Mouse (Mus musculus) midbrain, embryonic 15.5 days (tissue): ENCODE results near the gene Usp16. TPM values are rescaled to one million over a fixed set of nuclear protein-coding genes. Genes with fewer than 3 reads are reported as not detected.
A peak's percentile ranks its signal among the peaks of the same experiment; 100 is the strongest.

Experiments
- ATAC-seq: fragments of 200-750 bp; cut with Nextera tagmentation; replicated peaks from 2 replicates; pipeline ENCODE4 v1.8.0; 2017; ENCODE audit warnings: moderate TSS enrichment
- H3K27ac ChIP-seq: fragments of 300-500 bp; sonication (generic); 2 replicates; pipeline ENCODE4 v1.5.1; 2015; ENCODE audit warnings: mild to moderate bottlenecking, inconsistent platforms
- H3K27me3 ChIP-seq: fragments of 300-500 bp; sonication (generic); replicated peaks from 2 replicates; pipeline ENCODE4 v1.6.1; 2015; ENCODE audit warnings: inconsistent platforms
- H3K36me3 ChIP-seq: fragments of 300-500 bp; sonication (generic); replicated peaks from 2 replicates; pipeline ENCODE4 v1.6.1; 2015; ENCODE audit warnings: inconsistent platforms
- H3K4me1 ChIP-seq: fragments of 300-500 bp; sonication (generic); 2 replicates; pipeline ENCODE4 v1.6.1; 2015; ENCODE audit warnings: inconsistent platforms
- H3K4me2 ChIP-seq: fragments of 300-500 bp; sonication (generic); 2 replicates; pipeline ENCODE4 v1.6.1; 2015; ENCODE audit warnings: inconsistent platforms, mild to moderate bottlenecking, moderate library complexity
- H3K4me3 ChIP-seq: fragments of 300-500 bp; sonication (generic); 2 replicates; pipeline ENCODE4 v1.5.1; 2015; ENCODE audit warnings: mild to moderate bottlenecking, inconsistent platforms
- H3K9ac ChIP-seq: fragments of 300-500 bp; sonication (generic); 2 replicates; pipeline ENCODE4 v1.6.1; 2015; ENCODE audit warnings: mild to moderate bottlenecking, inconsistent platforms
- H3K9me3 ChIP-seq: fragments of 300-500 bp; sonication (generic); 2 replicates; pipeline ENCODE4 v1.6.1; 2016; ENCODE audit warnings: inconsistent platforms
- WGBS: fragments of 180-500 bp; shearing (Covaris S2); methylation state at CpG from one replicate; pipeline ENCODE4 v1.1.7; 2015; ENCODE audit warnings: mixed read lengths; 5-methylcytosine and 5-hydroxymethylcytosine counted together
- polyA plus RNA-seq: library from polyadenylated mRNA; unstranded; fragments of >200 nt; fragmentation: Nextera tagmentation; extraction: Ambion mirVana; gene quantifications from 2 replicates; pipeline ENCODE4 v1.2.1, GENCODE M21; 2015

Usp16 gene
- polyA plus RNA-seq = 49.5 and 49.8 TPM in 2 replicates

GRCm38 (mm10) chr16:87454419-87455179 is at the start of gene Usp16:
Gene Usp16 (plus strand): TSS chr16:87454703.
- ATAC-seq = peak; percentile 99
- H3K27me3 ChIP-seq = no peaks in the 10 kb centered on the region
- H3K9ac ChIP-seq = peak within 1 kb of the TSS; percentile 70
- 8% methylated on average over 44 of the region's 45 CpGs for WGBS
- H3K4me2 ChIP-seq = peak within 1 kb of the TSS; percentile 61
- H3K27ac ChIP-seq = peak within 1 kb of the TSS; percentile 76
- no peaks in the 10 kb centered on the region for H3K9me3 ChIP-seq
- H3K4me1 ChIP-seq = peaks cover 20% of the 10 kb centered on the region
- H3K4me3 ChIP-seq = peak within 1 kb of the TSS; percentile 64
- no peaks in the 10 kb centered on the region for H3K36me3 ChIP-seq

- H3K9ac ChIP-seq = no peak overlapping the region
- H3K4me1 ChIP-seq = no peaks in the 10 kb centered on the region
- no peak overlapping the region for H3K27ac ChIP-seq
- peaks cover 71% of the 10 kb centered on the region for H3K36me3 ChIP-seq
- H3K4me2 ChIP-seq = no peak overlapping the region
- 74% methylated on average over 3 of the region's 3 CpGs for WGBS
- ATAC-seq = no peak
- H3K4me3 ChIP-seq = no peak overlapping the region
- H3K27me3 ChIP-seq = no peaks in the 10 kb centered on the region
- no peaks in the 10 kb centered on the region for H3K9me3 ChIP-seq
These were observed 49.5 kb upstream of the Usp16 start for GRCm38 (mm10) chr16:87405001-87405400.

GRCm38 (mm10) chr16:87420662-87421061 is 33.8 kb upstream of the Usp16 start:
- no peak for ATAC-seq
- 96% methylated on average over 8 of the region's 8 CpGs for WGBS
- Histone ChIP-seq H3K4me2 (no peak overlapping the region), H3K4me1 (no peaks in the 10 kb centered on the region), H3K36me3 (peaks cover 89% of the 10 kb centered on the region), H3K27ac (no peak overlapping the region), H3K27me3 (no peaks in the 10 kb centered on the region), H3K9ac (no peak overlapping the region), H3K4me3 (no peak overlapping the region), H3K9me3 (peaks cover 4% of the 10 kb centered on the region; the same call in 1 of the 2 replicates)

- ATAC-seq = no peak
- Histone ChIP-seq H3K4me2 (no peak overlapping the region), H3K9ac (no peak overlapping the region), H3K9me3 (no peaks in the 10 kb centered on the region), H3K4me3 (no peak overlapping the region), H3K27ac (no peak overlapping the region), H3K27me3 (no peaks in the 10 kb centered on the region), H3K4me1 (peaks cover 14% of the 10 kb centered on the region), H3K36me3 (peaks cover 36% of the 10 kb centered on the region)
- 97% methylated on average over 8 of the region's 8 CpGs for WGBS
These were observed 27.0 kb upstream of the Usp16 start for GRCm38 (mm10) chr16:87427516-87427915.

- Histone ChIP-seq H3K27me3 (no peaks in the 10 kb centered on the region), H3K27ac (peak within 1 kb of the TSS; percentile 76), H3K9me3 (no peaks in the 10 kb centered on the region), H3K4me3 (peak within 1 kb of the TSS; percentile 98), H3K36me3 (no peaks in the 10 kb centered on the region), H3K9ac (peak within 1 kb of the TSS; percentile 82), H3K4me1 (peaks cover 14% of the 10 kb centered on the region), H3K4me2 (peak within 1 kb of the TSS; percentile 84)
- under 1% methylated on average over 56 of the region's 56 CpGs for WGBS
- ATAC-seq = peak; percentile 100
These were observed 22.3 kb upstream of the Usp16 start, which contains the start of gene Ltn1 for GRCm38 (mm10) chr16:87432033-87432814. Gene Ltn1 (minus strand): TSS chr16:87432612.

- H3K4me1 ChIP-seq = peaks cover 14% of the 10 kb centered on the region
These were observed 20.2 kb upstream of the Usp16 start for GRCm38 (mm10) chr16:87434266-87434665.

GRCm38 (mm10) chr16:87434946-87435345 is 19.6 kb upstream of the Usp16 start:
- 81% methylated on average over 6 of the region's 6 CpGs for WGBS
- ATAC-seq = no peak
- H3K9me3 ChIP-seq = no peaks in the 10 kb centered on the region

More at GRCm38 (mm10) chr16:87434266-87434665, 20.2 kb upstream of the Usp16 start:
- H3K4me2 ChIP-seq = no peak overlapping the region
- no peak for ATAC-seq
- H3K9ac ChIP-seq = no peak overlapping the region
- H3K4me3 ChIP-seq = no peak overlapping the region
- no peaks in the 10 kb centered on the region for H3K9me3 ChIP-seq
- WGBS = 95% methylated on average over 7 of the region's 7 CpGs
- no peaks in the 10 kb centered on the region for H3K27me3 ChIP-seq
- H3K36me3 ChIP-seq = no peaks in the 10 kb centered on the region
- H3K27ac ChIP-seq = no peak overlapping the region

GRCm38 (mm10) chr16:87435411-87436205 is 18.9 kb upstream of the Usp16 start:
- no peak overlapping the region for H3K4me2 ChIP-seq
- 89% methylated on average over 13 of the region's 13 CpGs for WGBS
- H3K27ac ChIP-seq = no peak overlapping the region
- peaks cover 17% of the 10 kb centered on the region for H3K4me1 ChIP-seq
- H3K36me3 ChIP-seq = no peaks in the 10 kb centered on the region
- no peak overlapping the region for H3K4me3 ChIP-seq
- H3K9ac ChIP-seq = no peak overlapping the region
- ATAC-seq = no peak
- H3K27me3 ChIP-seq = no peaks in the 10 kb centered on the region
- H3K9me3 ChIP-seq = no peaks in the 10 kb centered on the region

More at GRCm38 (mm10) chr16:87434946-87435345, 19.6 kb upstream of the Usp16 start:
- no peaks in the 10 kb centered on the region for H3K36me3 ChIP-seq
- no peaks in the 10 kb centered on the region for H3K27me3 ChIP-seq
- H3K4me1 ChIP-seq = peaks cover 21% of the 10 kb centered on the region
- H3K4me2 ChIP-seq = no peak overlapping the region
- no peak overlapping the region for H3K4me3 ChIP-seq
- H3K9ac ChIP-seq = no peak overlapping the region
- no peak overlapping the region for H3K27ac ChIP-seq

GRCm38 (mm10) chr16:87437096-87437495 is 17.4 kb upstream of the Usp16 start:
- ATAC-seq = no peak
- Histone ChIP-seq H3K9me3 (no peaks in the 10 kb centered on the region), H3K4me3 (no peak overlapping the region), H3K36me3 (no peaks in the 10 kb centered on the region), H3K4me1 (peaks cover 17% of the 10 kb centered on the region), H3K27me3 (no peaks in the 10 kb centered on the region), H3K9ac (no peak overlapping the region), H3K4me2 (no peak overlapping the region), H3K27ac (no peak overlapping the region)
- 95% methylated on average over 21 of the region's 21 CpGs for WGBS

GRCm38 (mm10) chr16:87438697-87439096 is 15.8 kb upstream of the Usp16 start:
- 90% methylated on average over 8 of the region's 8 CpGs for WGBS
- H3K9me3 ChIP-seq = no peaks in the 10 kb centered on the region
- no peak overlapping the region for H3K4me3 ChIP-seq
- H3K4me1 ChIP-seq = peaks cover 17% of the 10 kb centered on the region
- H3K27ac ChIP-seq = no peak overlapping the region
- no peak overlapping the region for H3K4me2 ChIP-seq
- H3K27me3 ChIP-seq = no peaks in the 10 kb centered on the region
- no peak for ATAC-seq
- H3K9ac ChIP-seq = no peak overlapping the region
- H3K36me3 ChIP-seq = no peaks in the 10 kb centered on the region

GRCm38 (mm10) chr16:87440184-87440686 is 14.3 kb upstream of the Usp16 start, which contains the start of gene Rwdd2b:
Gene Rwdd2b (minus strand): TSS chr16:87440573.
- no peaks in the 10 kb centered on the region for H3K9me3 ChIP-seq
- H3K27ac ChIP-seq = peak within 1 kb of the TSS; percentile 94
- no peaks in the 10 kb centered on the region for H3K36me3 ChIP-seq
- H3K4me3 ChIP-seq = peak within 1 kb of the TSS; percentile 69
- ATAC-seq = peak; percentile 98
- peak within 1 kb of the TSS; percentile 83 for H3K9ac ChIP-seq
- H3K4me2 ChIP-seq = peak within 1 kb of the TSS; percentile 65
- H3K27me3 ChIP-seq = no peaks in the 10 kb centered on the region
- peaks cover 17% of the 10 kb centered on the region for H3K4me1 ChIP-seq
- whole genome bisulfite sequencing = under 1% methylated on average over 38 of the region's 38 CpGs
